Comparison of ENCODE assay signal across 8 mouse cellular contexts in genomic region chr9:118149407-118150402, GRCm38 (mm10). TPM values are rescaled to one million over a fixed set of nuclear protein-coding genes. Genes with fewer than 3 reads are reported as not detected.
DNase-seq lines count a peak whose midpoint lies in the region; ATAC-seq and TF ChIP-seq lines count a peak whose summit lies in the region.

Gene Cmc1, minus strand, starts transcription at chr9:118150177.

- peaks cover 3 to 19% of the 10 kb centered on the region in 2 experiments for H3K4me1 ChIP-seq in CH12.LX (ENCODE audit: control insufficient read depth in 1 of 2, insufficient read depth in 2 of 2)
- 0 out of 2 replicates have a peak, but pooled peaks cover 2% of the 10 kb centered on the region for H3K4me1 ChIP-seq in forebrain, embryonic 11.5 days (replicated peaks; ENCODE audit: control insufficient read depth, insufficient read depth, low read length)
- peaks cover 10% of the 10 kb centered on the region for H3K4me1 ChIP-seq in heart, embryonic 16.5 days (ENCODE audit: control insufficient read depth, insufficient read depth, low read length)
- peaks cover 24% of the 10 kb centered on the region for H3K4me1 ChIP-seq in liver, embryonic 15.5 days (replicated peaks)
- H3K4me1 ChIP-seq in neural tube, embryonic 12.5 days, result peaks cover 4% of the 10 kb centered on the region; the same call in 1 of the 2 replicates

- DNase-seq in CH12.LX (ENCODE audit: extremely low read depth), result peak; percentile 89
- peak; percentile 87 for DNase-seq in c-Kit-positive CD71-positive TER-119-negative erythroid progenitor cells, embryonic 14.5 days (ENCODE audit: low read depth)
- peak; percentile 98 for DNase-seq in forebrain, embryonic 11.5 days (ENCODE audit: low spot score)
- peak; percentile 98 for DNase-seq in kidney, postnatal 36 days
- peak; percentile 93 for DNase-seq in telencephalon, adult 2 months (ENCODE audit: low read depth, low spot score)

- peak within 1 kb of the TSS; percentile 78 for H3K9ac ChIP-seq in CH12.LX (ENCODE audit: insufficient read depth, low read depth)
- H3K9ac ChIP-seq in forebrain, embryonic 11.5 days (ENCODE audit: low read length), result peak within 1 kb of the TSS; percentile 91
- H3K9ac ChIP-seq in heart, embryonic 16.5 days (ENCODE audit: low read length), result peak within 1 kb of the TSS; percentile 93
- peak within 1 kb of the TSS; percentile 87 for H3K9ac ChIP-seq in liver, embryonic 15.5 days
- peak within 1 kb of the TSS; percentile 79 for H3K9ac ChIP-seq in neural tube, embryonic 12.5 days

- peaks cover 2% of the 10 kb centered on the region for H3K9me3 ChIP-seq in CH12.LX (replicated peaks; ENCODE audit: low read length)
- no peaks in the 10 kb centered on the region for H3K9me3 ChIP-seq in forebrain, embryonic 11.5 days (ENCODE audit: control insufficient read depth, low read length)
- no peaks in the 10 kb centered on the region for H3K9me3 ChIP-seq in heart, embryonic 16.5 days (replicated peaks; ENCODE audit: control insufficient read depth, low read length)
- no peaks in the 10 kb centered on the region for H3K9me3 ChIP-seq in liver, embryonic 15.5 days (replicated peaks)
- no peaks in the 10 kb centered on the region for H3K9me3 ChIP-seq in neural tube, embryonic 12.5 days

- TF ChIP-seq CTCF in CH12.LX (conservative IDR thresholded peaks at IDR 0.05 in 1 of 2, IDR thresholded peaks at IDR 0.05 in 1 of 2; ENCODE audit: low read depth in 2 of 2, low read length in 2 of 2), result no peak

- H3K4me3 ChIP-seq in CH12.LX (replicated peaks in 1 of 3; ENCODE audit: low read depth in 2 of 3, low read length in 2 of 3, poor library complexity in 1 of 3), result peak within 1 kb of the TSS; percentile 85 to 92 (median 85)
- H3K4me3 ChIP-seq in forebrain, embryonic 11.5 days (ENCODE audit: low read depth, low read length), result peak within 1 kb of the TSS; percentile 75
- peak within 1 kb of the TSS; percentile 90 for H3K4me3 ChIP-seq in heart, embryonic 16.5 days (ENCODE audit: low read length)
- H3K4me3 ChIP-seq in liver, embryonic 15.5 days (replicated peaks), result peak within 1 kb of the TSS; percentile 96
- peak within 1 kb of the TSS; percentile 73 for H3K4me3 ChIP-seq in neural tube, embryonic 12.5 days

- peak within 1 kb of the TSS; percentile 50; the same call in 1 of the 2 replicates for H3K27ac ChIP-seq in CH12.LX (ENCODE audit: insufficient read depth, low read depth)
- peak within 1 kb of the TSS; percentile 64 for H3K27ac ChIP-seq in forebrain, embryonic 11.5 days (ENCODE audit: low read depth, low read length)
- peak within 1 kb of the TSS; percentile 78 for H3K27ac ChIP-seq in heart, embryonic 16.5 days (ENCODE audit: low read length)
- peak within 1 kb of the TSS; percentile 80 for H3K27ac ChIP-seq in liver, embryonic 15.5 days (replicated peaks)
- H3K27ac ChIP-seq in neural tube, embryonic 12.5 days, result 0 out of 2 replicates have a peak within 1 kb of the TSS, but pooled peaks have one; percentile 57

- TF ChIP-seq RAD21 in CH12.LX (IDR thresholded peaks at IDR 0.05; ENCODE audit: low read depth, low read length), result no peak

- H3K36me3 ChIP-seq in CH12.LX (replicated peaks in 1 of 2; ENCODE audit: control insufficient read depth in 1 of 2, insufficient read depth in 1 of 2, low read length in 1 of 2), result peaks cover 0 to 9% of the 10 kb centered on the region in 2 experiments
- no peaks in the 10 kb centered on the region for H3K36me3 ChIP-seq in forebrain, embryonic 11.5 days (ENCODE audit: control insufficient read depth, insufficient read depth, low read length)
- H3K36me3 ChIP-seq in heart, embryonic 16.5 days (ENCODE audit: control insufficient read depth, insufficient read depth), result no peaks in the 10 kb centered on the region
- H3K36me3 ChIP-seq in liver, embryonic 15.5 days (replicated peaks), result no peaks in the 10 kb centered on the region
- no peaks in the 10 kb centered on the region for H3K36me3 ChIP-seq in neural tube, embryonic 12.5 days

- no peak for TF ChIP-seq EP300 in CH12.LX (IDR thresholded peaks at IDR 0.05; ENCODE audit: low read length)

- dilution Hi-C loops in CH12.LX (cut with MboI; ENCODE audit: extremely low pct_ligation_motif_present, extremely low pct_unique_long_range_greater_than_20kb, low sequenced_read_pairs), result no loop called here

- peak within 1 kb of the TSS; percentile 81 for H3K4me2 ChIP-seq in CH12.LX (ENCODE audit: insufficient read depth, low read depth, poor library complexity, severe bottlenecking)
- peak within 1 kb of the TSS; percentile 67 for H3K4me2 ChIP-seq in forebrain, embryonic 11.5 days (ENCODE audit: low read depth, low read length, severe bottlenecking)
- H3K4me2 ChIP-seq in heart, embryonic 16.5 days (ENCODE audit: low read depth, low read length), result peak within 1 kb of the TSS; percentile 77
- peak within 1 kb of the TSS; percentile 90 for H3K4me2 ChIP-seq in liver, embryonic 15.5 days
- peak within 1 kb of the TSS; percentile 63 for H3K4me2 ChIP-seq in neural tube, embryonic 12.5 days (replicated peaks)

- TF ChIP-seq POLR2A in CH12.LX (IDR thresholded peaks at IDR 0.05; ENCODE audit: low read depth, low read length), result peak; percentile 85

- H3K27me3 ChIP-seq in CH12.LX (replicated peaks), result no peaks in the 10 kb centered on the region
- no peaks in the 10 kb centered on the region for H3K27me3 ChIP-seq in forebrain, embryonic 11.5 days (ENCODE audit: control insufficient read depth, insufficient read depth, low read length)
- no peaks in the 10 kb centered on the region for H3K27me3 ChIP-seq in heart, embryonic 16.5 days (ENCODE audit: control insufficient read depth, insufficient read depth, low read length)
- H3K27me3 ChIP-seq in liver, embryonic 15.5 days, result no peaks in the 10 kb centered on the region
- no peaks in the 10 kb centered on the region for H3K27me3 ChIP-seq in neural tube, embryonic 12.5 days (replicated peaks)

- 2% methylated on average over 57 of the region's 58 CpGs for WGBS in forebrain, embryonic 11.5 days
- 1% methylated on average over 57 of the region's 58 CpGs for WGBS in heart, embryonic 16.5 days
- WGBS in liver, embryonic 15.5 days (ENCODE audit: insufficient replicate concordance), result under 1% methylated on average over 58 of the region's 58 CpGs
- WGBS in neural tube, embryonic 12.5 days, result 4% methylated on average over 58 of the region's 58 CpGs

- peaks cover 18% of the 10 kb centered on the region for H3K79me2 ChIP-seq in CH12.LX (replicated peaks; ENCODE audit: control insufficient read depth, extremely low read depth, insufficient read depth, poor library complexity, severe bottlenecking)

- in situ Hi-C loops in CH12.LX (cut with MboI; ENCODE audit: low pct_ligation_motif_present, low pct_unique_long_range_greater_than_20kb, low sequenced_read_pairs), result loop anchor here (10.0 kb wide), 1 partner anchor 45 kb away; no protein-coding TSS in a partner anchor

- peak; percentile 98 for ATAC-seq in forebrain, embryonic 11.5 days (replicated peaks; ENCODE audit: low FRiP score)
- peak; percentile 97 for ATAC-seq in heart, embryonic 16.5 days (replicated peaks; ENCODE audit: extremely low read depth, insufficient read depth, low FRiP score)
- peak; percentile 97 for ATAC-seq in liver, embryonic 15.5 days (ENCODE audit: insufficient read depth)
- peak; percentile 97 for ATAC-seq in neural tube, embryonic 12.5 days (ENCODE audit: low FRiP score, low read depth)

TF ChIP-seq in CH12.LX, 34 proteins besides CTCF, POLR2A, EP300 and RAD21 (continues in another document):
- TF ChIP-seq KAT2A (IDR thresholded peaks at IDR 0.05; ENCODE audit: insufficient replicate concordance, low read length) (peak; percentile 71; the same call in 1 of the 2 replicates), UBTF (IDR thresholded peaks at IDR 0.05; ENCODE audit: low read depth, low read length) (0 out of 2 replicates have a peak, but pooled peaks have one; percentile 23), E2F4 (IDR thresholded peaks at IDR 0.05; ENCODE audit: insufficient replicate concordance, low read depth, low read length) (0 out of 2 replicates have a peak, but pooled peaks have one; percentile 44), MXI1 (IDR thresholded peaks at IDR 0.05; ENCODE audit: low read depth, low read length) (peak; percentile 92), ZC3H11A (IDR thresholded peaks at IDR 0.05; ENCODE audit: low read depth, low read length) (no peak), ZKSCAN1 (IDR thresholded peaks at IDR 0.05; ENCODE audit: borderline replicate concordance, low read depth, low read length) (no peak), POLR2AphosphoS2 (IDR thresholded peaks at IDR 0.05; ENCODE audit: low read depth, low read length) (no peak), NRF1 (IDR thresholded peaks at IDR 0.05; ENCODE audit: low read depth, low read length) (peak; percentile 95), MAFK (IDR thresholded peaks at IDR 0.05; ENCODE audit: insufficient replicate concordance, low read length) (no peak; the same call in 1 of the 2 replicates), SIN3A (IDR thresholded peaks at IDR 0.05; ENCODE audit: low read length) (no peak; the same call in 1 of the 2 replicates), CHD2 (IDR thresholded peaks at IDR 0.05; ENCODE audit: low read length) (0 out of 2 replicates have a peak, but pooled peaks have one; percentile 28), IRF4 (IDR thresholded peaks at IDR 0.05; ENCODE audit: low read depth, low read length) (peak; percentile 73), SMC3 (IDR thresholded peaks at IDR 0.05; ENCODE audit: low read depth, low read length) (no peak), NELFE (IDR thresholded peaks at IDR 0.05; ENCODE audit: low read depth, low read length) (peak; percentile 70), PAX5 (IDR thresholded peaks at IDR 0.05; ENCODE audit: low read length) (no peak), ELF1 (IDR thresholded peaks at IDR 0.05; ENCODE audit: low read depth, low read length) (peak; percentile 97), USF1 (IDR thresholded peaks at IDR 0.05; ENCODE audit: low read depth, low read length) (no peak), MAZ (IDR thresholded peaks at IDR 0.05; ENCODE audit: low read depth, low read length) (peak; percentile 76; the same call in 1 of the 2 replicates), TCF12 (IDR thresholded peaks at IDR 0.05; ENCODE audit: low read depth, low read length) (peak; percentile 79), JUND (conservative IDR thresholded peaks at IDR 0.05; ENCODE audit: low read depth, low read length) (no peak), GABPA (IDR thresholded peaks at IDR 0.05; ENCODE audit: insufficient replicate concordance, low read depth, low read length) (no peak)

RNA-seq across cellular contexts. Expression of gene Cmc1, which starts in this region (rescaled TPM):
- 21.6 and 24.7 TPM in 2 replicates for total RNA-seq in CH12.LX (2012; rRNA removed)
- total RNA-seq in CH12.LX (2014; rRNA removed), result 16.1 and 17.1 TPM in 2 replicates
- polyA plus RNA-seq in CH12.LX (2012; ENCODE audit: insufficient read length, low read depth), result 18.0 and 18.2 TPM in 2 replicates
- polyA plus RNA-seq in forebrain, embryonic 11.5 days (2014; fragmentation: Nextera tagmentation; extraction: Ambion mirVana), result 30.8 and 37.5 TPM in 2 replicates
- polyA plus RNA-seq in heart, embryonic 16.5 days (2015; fragmentation: Nextera tagmentation; extraction: Ambion mirVana), result 37.9 and 39.0 TPM in 2 replicates
- 13.3 and 17.5 TPM in 2 replicates for polyA plus RNA-seq in liver, embryonic 15.5 days (2015; fragmentation: Nextera tagmentation; extraction: Ambion mirVana)
- 41.3 and 44.2 TPM in 2 replicates for polyA plus RNA-seq in neural tube, embryonic 12.5 days (2016; fragmentation: Nextera tagmentation; extraction: Ambion mirVana)

Comparison
In these comparisons a context has a peak if more than half of its experiments do, and no peak if none do; other contexts are left out.
1. Peak in every context shown above with its lines: DNase-seq, ATAC-seq, H3K4me3 ChIP-seq and H3K27ac ChIP-seq.